Mouse (Mus musculus) ovary, postnatal 10 days (tissue): Measurements from ENCODE around the gene Fsip1.
"Not testable (repeated sequence)": the region's sequence is repeated elsewhere in the genome, so short reads cannot be mapped to it uniquely, and the experiment has no call there.

Experiments
- DNase-seq: peaks from one replicate; pipeline ENCODE4 v3.0.0; 2022; ENCODE audit warnings: low spot score

Gene Fsip1

GRCm38 (mm10) chr2:118256621-118257053 lies at the start of gene Fsip1:
TSS of gene Fsip1 (minus strand) at chr2:118256966.
- peak; percentile 36 for DNase-seq

DNA sequence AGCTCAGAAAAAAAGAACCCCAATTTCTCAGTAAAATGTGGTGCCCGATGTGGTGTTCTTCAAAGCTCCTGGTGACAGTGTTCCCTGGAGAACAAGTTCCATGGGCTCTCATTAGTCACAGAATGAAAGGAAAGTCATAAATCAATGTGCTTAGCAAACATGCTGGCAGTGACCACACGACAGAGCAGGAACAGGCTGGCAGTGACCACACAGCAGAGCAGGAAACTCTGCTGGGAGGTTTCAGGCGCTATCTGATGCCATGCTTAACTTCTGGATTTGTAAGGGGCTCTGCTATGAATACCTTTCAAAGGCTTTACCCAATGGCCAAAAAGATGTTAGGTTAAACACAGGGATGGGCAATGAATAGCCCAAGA lies 49.7 kb upstream of the Fsip1 start:
- no peak for DNase-seq

DNA sequence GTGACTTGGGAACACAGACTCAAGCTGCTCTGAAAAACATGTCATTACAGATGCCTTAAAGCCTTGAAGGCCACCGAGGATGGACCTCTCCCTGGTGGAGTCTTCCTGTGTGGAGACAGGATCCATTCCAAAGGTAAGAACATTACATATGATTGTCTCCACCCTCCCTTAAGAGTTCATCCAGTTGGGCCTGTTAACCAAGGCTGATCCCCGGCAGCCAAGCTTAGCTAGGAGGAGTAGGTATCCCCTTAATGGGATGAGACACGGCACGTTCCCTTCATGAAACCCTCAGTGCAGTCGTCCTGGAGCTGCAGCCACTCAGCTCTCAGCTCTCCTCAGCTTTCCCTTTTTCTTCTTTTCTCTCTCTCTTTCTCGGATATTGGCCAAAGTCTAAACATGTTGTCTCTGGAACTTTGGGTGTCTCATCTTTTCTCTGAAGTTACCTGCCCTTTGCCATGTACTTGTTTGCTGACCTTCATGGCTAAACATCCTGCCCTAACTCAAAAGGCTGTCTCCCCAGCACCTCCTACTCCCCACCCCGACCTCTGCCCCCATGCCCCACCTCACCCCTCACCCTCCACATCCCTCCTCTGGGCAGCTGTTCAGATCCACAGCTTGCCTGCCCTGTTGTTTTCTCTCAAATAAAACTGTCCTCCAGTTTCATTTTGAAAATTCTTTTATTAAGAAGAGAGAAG lies 49.2 kb upstream of the Fsip1 start:
- no peak for DNase-seq

GRCm38 (mm10) chr2:118303456-118303855 lies 46.7 kb upstream of the Fsip1 start:
- DNase-seq = no peak

GRCm38 (mm10) chr2:118301656-118302055 lies 44.9 kb upstream of the Fsip1 start:
- no peak for DNase-seq

GRCm38 (mm10) chr2:118301041-118301545 lies 44.3 kb upstream of the Fsip1 start:
- no peak for DNase-seq

- DNase-seq = no peak
Measured at GRCm38 (mm10) chr2:118299981-118300380, 43.2 kb upstream of the Fsip1 start.

DNA sequence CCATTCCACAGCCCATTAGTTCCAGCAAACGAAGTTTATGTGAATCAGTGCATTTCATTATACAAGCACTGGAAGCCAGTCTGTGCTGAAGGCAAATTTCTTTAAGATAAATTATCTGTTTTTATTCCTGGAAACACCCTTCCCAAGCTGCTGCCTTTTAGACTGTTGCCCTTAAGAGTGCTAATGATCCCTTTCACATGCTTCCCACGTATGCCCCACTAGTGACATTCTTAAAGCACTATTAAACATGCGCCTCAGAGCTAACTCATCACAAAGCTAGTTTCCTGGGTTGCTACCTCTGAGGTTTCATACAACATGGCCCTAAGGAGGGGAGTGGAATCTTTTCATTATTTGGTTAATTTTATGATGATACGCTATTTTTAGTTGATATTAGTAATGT lies 41.8 kb upstream of the Fsip1 start:
- no peak for DNase-seq

DNA sequence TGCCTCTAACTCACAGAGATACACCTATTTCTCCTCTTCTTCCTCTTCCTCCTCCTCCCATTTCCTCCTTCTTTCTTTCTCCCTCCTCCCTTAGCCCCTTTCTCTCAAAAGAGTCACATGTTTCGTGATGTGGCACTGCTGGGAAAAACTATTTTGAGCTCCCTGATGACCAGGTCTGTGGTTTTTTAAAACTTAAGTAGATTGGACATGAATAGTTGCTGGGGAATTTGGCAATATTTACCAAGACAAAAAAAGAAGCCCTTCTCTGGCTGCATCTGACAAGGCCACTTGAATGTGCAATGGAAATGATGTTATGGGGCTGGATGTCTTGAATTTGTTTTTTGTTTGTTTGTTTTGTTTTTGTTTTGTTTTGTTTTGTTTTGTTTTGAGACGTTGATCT lies 41.2 kb upstream of the Fsip1 start:
- DNase-seq = no peak

- DNase-seq = no peak
Measured at GRCm38 (mm10) chr2:118295505-118295904, 38.7 kb upstream of the Fsip1 start.

- DNase-seq = no peak
Measured at GRCm38 (mm10) chr2:118293583-118293982, 36.8 kb upstream of the Fsip1 start.

GRCm38 (mm10) chr2:118289066-118289460 lies 32.3 kb upstream of the Fsip1 start:
- DNase-seq = not testable (repeated sequence)

GRCm38 (mm10) chr2:118288326-118289065 lies 31.7 kb upstream of the Fsip1 start:
- no peak for DNase-seq

DNA sequence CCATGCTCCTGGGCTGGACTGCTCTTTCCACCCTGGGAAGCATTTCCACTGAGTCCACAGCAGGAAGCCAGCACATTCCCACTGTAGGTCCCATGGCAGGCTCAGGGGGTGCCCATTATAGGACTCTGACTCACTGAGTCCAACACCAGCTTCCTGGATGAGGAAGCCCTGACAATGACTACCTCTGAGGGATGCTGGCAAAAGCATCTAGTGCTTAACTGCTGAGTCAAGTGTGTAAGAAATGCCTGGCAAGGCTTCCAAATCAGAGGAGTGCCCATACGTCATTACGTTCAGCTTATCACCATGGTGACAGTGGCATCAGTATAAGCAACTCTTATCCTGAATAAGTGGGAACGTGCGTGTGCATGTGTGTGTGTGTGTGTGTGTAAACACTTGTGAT lies 30.9 kb upstream of the Fsip1 start:
- DNase-seq = no peak

DNA sequence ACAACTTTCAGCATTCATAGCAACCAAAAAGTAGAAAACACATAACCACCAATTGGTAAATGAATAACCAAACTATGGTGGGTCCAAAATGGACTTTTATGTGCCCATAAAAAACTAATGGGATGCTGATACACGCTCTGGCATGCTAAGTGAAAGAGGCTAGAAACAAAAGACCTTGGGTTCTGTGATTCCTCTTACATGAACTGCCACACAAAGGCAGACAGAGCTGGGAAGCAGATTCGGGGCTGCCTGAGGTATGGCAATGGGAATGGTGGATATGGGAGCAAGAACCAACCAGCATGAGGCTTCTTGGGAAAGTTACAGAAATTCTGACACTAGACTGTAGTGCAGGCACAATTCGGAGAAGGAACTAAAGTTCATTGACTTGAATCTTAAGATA lies 25.7 kb upstream of the Fsip1 start:
- DNase-seq = no peak

DNA sequence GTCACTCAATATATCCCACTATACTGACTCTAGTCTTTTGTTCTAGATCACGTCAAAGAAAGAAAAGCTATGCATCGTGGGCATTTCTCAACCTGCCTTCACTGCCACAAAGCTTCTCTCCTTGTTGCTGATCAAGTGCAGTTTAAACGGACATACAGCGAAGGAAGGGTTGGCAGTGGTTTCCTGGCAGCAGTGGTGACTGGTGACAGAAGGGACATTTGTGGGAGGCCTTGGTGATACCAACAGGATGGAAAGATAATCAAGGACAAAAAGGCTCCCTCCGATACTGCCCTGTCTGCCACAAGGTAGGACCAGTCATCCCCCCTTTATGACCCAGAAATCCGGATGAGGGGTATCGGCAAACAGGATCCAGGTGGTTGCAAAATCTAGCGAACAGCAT lies 21.5 kb upstream of the Fsip1 start:
- DNase-seq = no peak

GRCm38 (mm10) chr2:118271606-118272005 lies 14.8 kb upstream of the Fsip1 start:
- no peak for DNase-seq

- no peak for DNase-seq
Measured at GRCm38 (mm10) chr2:118270213-118270612, 13.4 kb upstream of the Fsip1 start.

DNA sequence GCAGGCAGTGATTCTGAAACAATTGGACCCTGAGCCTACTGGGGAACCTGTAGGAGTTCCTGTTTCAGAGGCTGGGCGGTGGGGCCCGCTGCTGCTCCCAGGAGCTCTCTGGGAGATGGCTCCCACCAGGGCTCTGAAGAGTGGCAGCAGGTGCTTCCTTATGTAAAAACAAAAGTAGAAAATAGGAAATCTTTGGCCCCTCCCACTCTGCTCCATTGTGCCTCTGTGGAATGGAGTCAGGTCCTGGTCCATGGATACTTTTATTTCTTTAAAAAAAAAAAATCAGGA lies 7.1 kb upstream of the Fsip1 start:
- DNase-seq = no peak

DNA sequence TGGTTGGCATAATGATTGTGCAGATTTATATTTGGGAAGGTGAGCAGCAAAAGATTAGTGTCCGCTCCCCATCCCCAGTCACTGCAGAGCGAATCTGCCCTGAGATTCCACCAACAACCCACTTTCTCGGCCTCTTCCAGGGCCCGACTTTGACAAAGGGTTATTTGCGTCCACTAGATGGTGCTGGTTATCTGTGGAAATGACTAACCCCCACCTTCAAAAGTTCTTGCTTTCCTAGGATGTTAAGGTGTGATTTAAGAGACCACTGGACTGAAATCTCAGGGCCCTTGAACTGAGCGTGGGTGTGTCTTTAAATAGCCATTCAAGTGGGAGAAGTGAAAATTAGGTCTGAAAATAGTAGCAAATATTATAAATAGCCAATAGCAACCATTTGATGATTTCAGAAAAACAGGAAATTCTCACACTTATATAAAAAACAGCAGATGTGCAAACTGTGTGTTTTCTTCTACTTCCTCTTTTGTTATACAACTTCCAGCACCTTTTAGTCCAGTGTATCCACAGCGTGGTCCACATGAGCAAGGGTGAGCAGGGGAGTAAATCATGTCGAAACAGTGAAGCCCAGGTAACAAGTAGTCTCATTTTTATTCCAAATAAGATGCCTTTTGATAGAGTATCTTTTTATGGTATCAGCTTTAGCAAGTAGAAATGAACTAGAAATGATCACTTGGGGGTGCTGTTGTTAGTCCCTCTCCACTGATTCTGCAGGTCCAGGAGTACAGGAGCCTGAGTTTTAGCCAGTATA lies 6.6 kb upstream of the Fsip1 start:
- DNase-seq = no peak

GRCm38 (mm10) chr2:118262673-118263072 lies 5.9 kb upstream of the Fsip1 start:
- DNase-seq = no peak

DNA sequence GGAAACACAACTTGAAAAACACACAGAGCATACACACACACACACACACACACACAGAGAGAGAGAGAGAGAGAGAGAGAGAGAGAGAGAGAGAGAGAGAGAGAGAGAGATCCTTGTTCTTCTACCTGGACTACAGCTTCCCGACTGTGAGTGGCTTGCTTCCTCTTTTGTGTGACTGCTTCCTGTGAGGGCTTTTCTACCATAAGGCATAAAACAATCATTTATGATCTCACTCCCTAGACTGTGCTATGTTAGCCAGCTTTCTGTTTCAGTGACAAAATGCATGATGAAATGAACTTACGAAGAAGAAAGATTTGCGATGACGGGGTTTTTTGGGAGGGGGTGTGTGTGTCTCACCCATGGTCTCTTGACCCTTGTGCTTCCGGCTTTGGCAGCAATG lies 3.0 kb upstream of the Fsip1 start:
- no peak for DNase-seq

DNA sequence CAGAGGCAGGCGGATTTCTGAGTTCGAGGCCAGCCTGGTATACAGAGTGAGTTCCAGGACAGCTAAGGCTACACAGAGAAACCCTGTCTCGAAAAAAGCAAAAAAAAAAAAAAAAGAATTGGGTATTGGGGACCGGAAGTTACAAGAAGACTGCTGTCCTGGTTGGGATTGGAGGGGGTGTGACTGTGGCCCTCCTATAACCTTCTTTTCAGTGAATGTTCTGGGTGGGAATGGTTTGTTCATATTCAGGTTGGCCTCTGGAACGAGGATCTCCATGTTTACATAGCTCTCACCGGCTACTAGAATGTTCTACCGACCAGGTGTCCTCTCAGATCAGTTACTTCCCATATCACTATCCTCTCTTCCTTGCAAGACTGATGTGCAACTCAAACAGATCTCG lies 328 bp upstream of the Fsip1 start:
- no peak for DNase-seq
